Mouse (Mus musculus): ENCODE data around the gene Olfr478.
"Not testable (repeated sequence)": the region's sequence is repeated elsewhere in the genome, so short reads cannot be mapped to it uniquely, and the experiment has no call there.

Gene Olfr478

GRCm38 (mm10) chr7:108033889-108034288 lies at the start of gene Olfr478:
TSS of gene Olfr478 (minus strand) at chr7:108033989.
- no peak for DNase-seq (ENCODE audit: extremely low read depth, insufficient read length, low spot score)

GRCm38 (mm10) chr7:108079555-108079954 lies 45.8 kb upstream of the Olfr478 start, which contains the start of gene Olfr481:
TSS of gene Olfr481 (plus strand) at chr7:108079855.
- no peak for DNase-seq (ENCODE audit: extremely low read depth, insufficient read length, low spot score)

- DNase-seq (ENCODE audit: extremely low read depth, insufficient read length, low spot score): no peak
Measured at GRCm38 (mm10) chr7:108067246-108067645, 33.5 kb upstream of the Olfr478 start, which contains the start of gene Olfr480. TSS of gene Olfr480 (minus strand) at chr7:108067346.

GRCm38 (mm10) chr7:108050393-108050792 lies 16.6 kb upstream of the Olfr478 start, which contains the start of gene Olfr479:
TSS of gene Olfr479 (plus strand) at chr7:108050693.
- no peak for DNase-seq (ENCODE audit: extremely low read depth, insufficient read length, low spot score)

- DNase-seq (ENCODE audit: extremely low read depth, insufficient read length, low spot score): not testable (repeated sequence)
Measured at GRCm38 (mm10) chr7:108014256-108014655, 19.5 kb downstream of the Olfr478 start.

- DNase-seq (ENCODE audit: extremely low read depth, insufficient read length, low spot score): no peak
Measured at GRCm38 (mm10) chr7:107986393-107986792, 47.4 kb downstream of the Olfr478 start, which contains the start of gene Olfr477. TSS of gene Olfr477 (plus strand) at chr7:107986693.

All from 3134 (cell line).